Mouse (Mus musculus): Measurements from ENCODE around the gene Tmem150b. TPM values are rescaled to one million over a fixed set of nuclear protein-coding genes. Genes with fewer than 3 reads are reported as not detected.
A peak's percentile ranks its signal among the peaks of the same experiment; 100 is the strongest.

Gene Tmem150b
- 0.18 and 0.20 TPM in 2 replicates for polyA plus RNA-seq (2016; fragmentation: Nextera tagmentation; extraction: Ambion mirVana)

- WGBS = 91% methylated on average over 7 of the region's 7 CpGs
- H3K4me1 ChIP-seq = no peaks in the 10 kb centered on the region
- H3K36me3 ChIP-seq = no peaks in the 10 kb centered on the region
- no peak within 1 kb of the TSS for H3K4me2 ChIP-seq (replicated peaks)
- H3K9ac ChIP-seq (replicated peaks) = no peak within 1 kb of the TSS
- no peak within 1 kb of the TSS for H3K4me3 ChIP-seq
- H3K27ac ChIP-seq (replicated peaks) = no peak within 1 kb of the TSS
- no peak for ATAC-seq (ENCODE audit: low FRiP score, low read depth)
- no peaks in the 10 kb centered on the region for H3K9me3 ChIP-seq
- H3K27me3 ChIP-seq = no peaks in the 10 kb centered on the region
Observed at GRCm38 (mm10) chr7:4725169-4725568, at the start of gene Tmem150b. Gene Tmem150b, minus strand, starts transcription at chr7:4725249.

- WGBS = 87% methylated on average over 3 of the region's 5 CpGs
- H3K9ac ChIP-seq (replicated peaks) = no peak within 1 kb of the TSS
- H3K9me3 ChIP-seq = no peaks in the 10 kb centered on the region
- H3K27me3 ChIP-seq = peaks cover 22% of the 10 kb centered on the region
- H3K27ac ChIP-seq (replicated peaks) = no peak within 1 kb of the TSS
- no peaks in the 10 kb centered on the region for H3K36me3 ChIP-seq
- no peak for ATAC-seq (ENCODE audit: low FRiP score, low read depth)
- H3K4me2 ChIP-seq (replicated peaks) = no peak within 1 kb of the TSS
- H3K4me1 ChIP-seq = peaks cover 3% of the 10 kb centered on the region; the same call in 1 of the 2 replicates
- H3K4me3 ChIP-seq = no peak within 1 kb of the TSS
Observed at GRCm38 (mm10) chr7:4771202-4771601, 46.2 kb upstream of the Tmem150b start, which contains the start of gene Fam71e2. Gene Fam71e2, minus strand, starts transcription at chr7:4771302.

- 14% methylated on average over 4 of the region's 4 CpGs for WGBS
- Histone ChIP-seq H3K9ac (replicated peaks) (0 out of 2 replicates have a peak overlapping the region, but pooled peaks have one; percentile 11), H3K36me3 (no peaks in the 10 kb centered on the region), H3K4me3 (no peak overlapping the region), H3K4me1 (peaks cover 17% of the 10 kb centered on the region), H3K4me2 (replicated peaks) (no peak overlapping the region), H3K9me3 (no peaks in the 10 kb centered on the region), H3K27ac (replicated peaks) (0 out of 2 replicates have a peak overlapping the region, but pooled peaks have one; percentile 2), H3K27me3 (peaks cover 4% of the 10 kb centered on the region; the same call in 1 of the 2 replicates)
- ATAC-seq (ENCODE audit: low FRiP score, low read depth) = no peak
Observed at GRCm38 (mm10) chr7:4764946-4765710, 40.1 kb upstream of the Tmem150b start.

- Histone ChIP-seq H3K27ac (replicated peaks) (no peak overlapping the region), H3K27me3 (0 out of 2 replicates have a peak, but pooled peaks cover 4% of the 10 kb centered on the region), H3K4me3 (no peak overlapping the region), H3K9ac (replicated peaks) (no peak overlapping the region), H3K9me3 (no peaks in the 10 kb centered on the region; the same call in 1 of the 2 replicates), H3K4me1 (peaks cover under 1% of the 10 kb centered on the region; the same call in 1 of the 2 replicates), H3K36me3 (no peaks in the 10 kb centered on the region), H3K4me2 (replicated peaks) (no peak overlapping the region)
- WGBS = 67% methylated on average over 1 of the region's 1 CpGs
- no peak for ATAC-seq (ENCODE audit: low FRiP score, low read depth)
Observed at GRCm38 (mm10) chr7:4759670-4760069, 34.6 kb upstream of the Tmem150b start.

- 3% methylated on average over 24 of the region's 24 CpGs for WGBS
- peak within 1 kb of the TSS; percentile 28; the same call in 1 of the 2 replicates for H3K9ac ChIP-seq (replicated peaks)
- peak; percentile 92 for ATAC-seq (ENCODE audit: low FRiP score, low read depth)
- no peaks in the 10 kb centered on the region; the same call in 1 of the 2 replicates for H3K36me3 ChIP-seq
- H3K4me3 ChIP-seq = peak within 1 kb of the TSS; percentile 35
- peak within 1 kb of the TSS; percentile 52 for H3K4me2 ChIP-seq (replicated peaks)
- peaks cover 16% of the 10 kb centered on the region; the same call in 1 of the 2 replicates for H3K27me3 ChIP-seq
- no peaks in the 10 kb centered on the region; the same call in 1 of the 2 replicates for H3K9me3 ChIP-seq
- peak within 1 kb of the TSS; percentile 56 for H3K27ac ChIP-seq (replicated peaks)
- peaks cover 21% of the 10 kb centered on the region for H3K4me1 ChIP-seq
Observed at GRCm38 (mm10) chr7:4752821-4753570, 27.9 kb upstream of the Tmem150b start, which contains the start of gene Cox6b2. Gene Cox6b2, minus strand, starts transcription at chr7:4753094.

- no peaks in the 10 kb centered on the region; the same call in 1 of the 2 replicates for H3K9me3 ChIP-seq
- peak overlapping the region; percentile 35 for H3K4me3 ChIP-seq
- peak overlapping the region; percentile 28; the same call in 1 of the 2 replicates for H3K9ac ChIP-seq (replicated peaks)
- H3K4me2 ChIP-seq (replicated peaks) = peak overlapping the region; percentile 52
- ATAC-seq (ENCODE audit: low FRiP score, low read depth) = peak; percentile 82
- under 1% methylated on average over 30 of the region's 30 CpGs for WGBS
- H3K27ac ChIP-seq (replicated peaks) = peak overlapping the region; percentile 56
- no peaks in the 10 kb centered on the region; the same call in 1 of the 2 replicates for H3K36me3 ChIP-seq
- peaks cover 21% of the 10 kb centered on the region for H3K4me1 ChIP-seq
- H3K27me3 ChIP-seq = peaks cover 16% of the 10 kb centered on the region; the same call in 1 of the 2 replicates
Observed at GRCm38 (mm10) chr7:4751971-4752820, 27.1 kb upstream of the Tmem150b start.

- no peak for ATAC-seq (ENCODE audit: low FRiP score, low read depth)
- Histone ChIP-seq H3K4me3 (no peak overlapping the region), H3K27ac (replicated peaks) (no peak overlapping the region), H3K36me3 (peaks cover 26% of the 10 kb centered on the region), H3K9me3 (no peaks in the 10 kb centered on the region), H3K9ac (replicated peaks) (no peak overlapping the region), H3K4me1 (peaks cover 24% of the 10 kb centered on the region), H3K4me2 (replicated peaks) (no peak overlapping the region), H3K27me3 (peaks cover 14% of the 10 kb centered on the region; the same call in 1 of the 2 replicates)
- 75% methylated on average over 2 of the region's 2 CpGs for WGBS
Observed at GRCm38 (mm10) chr7:4749169-4749568, 24.1 kb upstream of the Tmem150b start.

- no peaks in the 10 kb centered on the region for H3K9me3 ChIP-seq
- H3K4me1 ChIP-seq = peaks cover 25% of the 10 kb centered on the region
- H3K9ac ChIP-seq (replicated peaks) = no peak overlapping the region
- H3K4me2 ChIP-seq (replicated peaks) = no peak overlapping the region
- peaks cover 30% of the 10 kb centered on the region for H3K36me3 ChIP-seq
- no peak overlapping the region for H3K27ac ChIP-seq (replicated peaks)
- 83% methylated on average over 4 of the region's 4 CpGs for WGBS
- no peak overlapping the region for H3K4me3 ChIP-seq
- no peak for ATAC-seq (ENCODE audit: low FRiP score, low read depth)
- H3K27me3 ChIP-seq = peaks cover 8% of the 10 kb centered on the region; the same call in 1 of the 2 replicates
Observed at GRCm38 (mm10) chr7:4748321-4748720, 23.3 kb upstream of the Tmem150b start.

GRCm38 (mm10) chr7:4747156-4747899 lies 22.3 kb upstream of the Tmem150b start:
- Histone ChIP-seq H3K9me3 (no peaks in the 10 kb centered on the region), H3K4me2 (replicated peaks) (no peak overlapping the region), H3K9ac (replicated peaks) (no peak overlapping the region), H3K4me1 (peaks cover 26% of the 10 kb centered on the region), H3K27me3 (peaks cover 8% of the 10 kb centered on the region; the same call in 1 of the 2 replicates), H3K36me3 (peaks cover 37% of the 10 kb centered on the region), H3K4me3 (no peak overlapping the region), H3K27ac (replicated peaks) (no peak overlapping the region)
- WGBS = 78% methylated on average over 9 of the region's 9 CpGs
- no peak for ATAC-seq (ENCODE audit: low FRiP score, low read depth)

- H3K4me1 ChIP-seq = peaks cover 26% of the 10 kb centered on the region
- H3K36me3 ChIP-seq = peaks cover 37% of the 10 kb centered on the region
- H3K27ac ChIP-seq (replicated peaks) = 0 out of 2 replicates have a peak overlapping the region, but pooled peaks have one; percentile 15
- no peaks in the 10 kb centered on the region for H3K9me3 ChIP-seq
- ATAC-seq (ENCODE audit: low FRiP score, low read depth) = no peak
- no peak overlapping the region for H3K4me3 ChIP-seq
- 78% methylated on average over 22 of the region's 22 CpGs for WGBS
- H3K27me3 ChIP-seq = 0 out of 2 replicates have a peak, but pooled peaks cover 4% of the 10 kb centered on the region
- 0 out of 2 replicates have a peak overlapping the region, but pooled peaks have one; percentile 20 for H3K9ac ChIP-seq (replicated peaks)
- H3K4me2 ChIP-seq (replicated peaks) = no peak overlapping the region
Observed at GRCm38 (mm10) chr7:4746326-4746980, 21.4 kb upstream of the Tmem150b start.
